Mouse (Mus musculus) neutrophil, adult 5-6 weeks (primary cell): Measurements from ENCODE around the gene Spdl1. TPM values are rescaled to one million over a fixed set of nuclear protein-coding genes. Genes with fewer than 3 reads are reported as not detected.
"Not testable (repeated sequence)": the region's sequence is repeated elsewhere in the genome, so short reads cannot be mapped to it uniquely, and the experiment has no call there.

ENCODE experiments used
- ATAC-seq: fragments of 151-379, 151-347 bp; 2 replicates; pipeline ENCODE4 v1.8.0; 2017; ENCODE audit warnings: mild to moderate bottlenecking, moderate TSS enrichment; ENCODE audit not compliant: insufficient number of reproducible peaks, poor library complexity, low FRiP score, severe bottlenecking; ENCODE audit errors: extremely low read depth
- total RNA-seq: library from RNA; stranded (forward); fragments of 200-1000 nt; gene quantifications from 2 replicates; pipeline ENCODE4 v1.2.3, GENCODE M21; 2017

Spdl1 gene
- total RNA-seq, 1 experiment from 2014 or later, result 5.0 TPM

- ATAC-seq, result no peak
Measured at GRCm38 (mm10) chr11:34824791-34825190, 8.7 kb downstream of the Spdl1 start.

GRCm38 (mm10) chr11:34814767-34815166, 18.7 kb downstream of the Spdl1 start:
- ATAC-seq, result no peak

GRCm38 (mm10) chr11:34814319-34814718, 19.1 kb downstream of the Spdl1 start:
- ATAC-seq, result no peak

- not testable (repeated sequence) for ATAC-seq
Measured at GRCm38 (mm10) chr11:34805026-34805425, 28.4 kb downstream of the Spdl1 start.

GRCm38 (mm10) chr11:34798066-34798465, 35.4 kb downstream of the Spdl1 start:
- not testable (repeated sequence) for ATAC-seq

- ATAC-seq, result peak; percentile 74; the same call in 1 of the 2 replicates
Measured at GRCm38 (mm10) chr11:34796097-34796496, 37.3 kb downstream of the Spdl1 start.

GRCm38 (mm10) chr11:34791872-34792271, 41.6 kb downstream of the Spdl1 start:
- no peak for ATAC-seq

- no peak for ATAC-seq
Measured at GRCm38 (mm10) chr11:34784864-34785263, 48.6 kb downstream of the Spdl1 start.

GRCm38 (mm10) chr11:34783587-34784043, 49.8 kb downstream of the Spdl1 start, which contains the start of gene Dock2:
TSS of gene Dock2 (minus strand) at chr11:34783892.
- ATAC-seq, result peak; percentile 74

- peak; percentile 86 for ATAC-seq
Measured at GRCm38 (mm10) chr11:34782516-34783430, 50.7 kb downstream of the Spdl1 start.

GRCm38 (mm10) chr11:34780786-34781185, 52.7 kb downstream of the Spdl1 start:
- no peak for ATAC-seq

GRCm38 (mm10) chr11:34779966-34780365, 53.5 kb downstream of the Spdl1 start:
- ATAC-seq, result no peak

- no peak for ATAC-seq
Measured at GRCm38 (mm10) chr11:34778351-34778750, 55.1 kb downstream of the Spdl1 start.

- ATAC-seq, result no peak
Measured at GRCm38 (mm10) chr11:34777529-34777928, 55.9 kb downstream of the Spdl1 start.

- ATAC-seq, result no peak
Measured at GRCm38 (mm10) chr11:34776054-34776453, 57.4 kb downstream of the Spdl1 start.

GRCm38 (mm10) chr11:34774636-34775035, 58.8 kb downstream of the Spdl1 start:
- ATAC-seq, result peak; percentile 35; the same call in 1 of the 2 replicates

- ATAC-seq, result no peak
Measured at GRCm38 (mm10) chr11:34773304-34773895, 60.0 kb downstream of the Spdl1 start.

- peak; percentile 50 for ATAC-seq
Measured at GRCm38 (mm10) chr11:34771221-34771986, 62.0 kb downstream of the Spdl1 start.

GRCm38 (mm10) chr11:34770666-34771065, 62.8 kb downstream of the Spdl1 start:
- peak; percentile 28; the same call in 1 of the 2 replicates for ATAC-seq
